Mouse (Mus musculus) 3T3-L1 (cell line): ENCODE measurements at regions not wholly inside any gene's neighbourhood (a gene's known extent, or its start where the extent isn't known, plus 50 kb on each side); places are given as distances from the start of the nearest gene placed in this dataset.
A peak's percentile ranks its signal among the peaks of the same experiment; 100 is the strongest.

Experiments used
- DNase-seq: peaks from one replicate; pipeline ENCODE4 v3.0.0-alpha.2; 2015; ENCODE audit warnings: low read depth, low spot score

DNA sequence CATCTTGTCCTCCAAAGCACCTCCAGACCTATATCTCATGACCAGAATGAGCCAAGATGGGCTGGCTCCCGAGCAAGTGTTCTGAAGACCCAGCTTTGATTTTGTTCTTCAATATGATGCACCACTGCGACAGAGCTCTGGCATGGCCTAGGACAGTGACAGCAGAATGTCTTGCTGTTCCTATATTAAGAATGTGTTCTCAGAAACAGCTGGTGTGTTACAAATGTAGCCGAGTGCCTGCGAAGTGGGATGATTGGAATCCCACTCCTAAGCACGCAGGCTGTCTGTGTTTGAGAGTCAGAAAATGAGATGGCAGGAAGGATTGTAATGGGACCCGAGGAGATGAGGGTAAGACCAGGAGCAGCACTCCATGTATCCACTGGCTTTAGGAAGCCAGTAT, 355.1 kb upstream of the Smarca2 start:
- DNase-seq, result no peak

DNA sequence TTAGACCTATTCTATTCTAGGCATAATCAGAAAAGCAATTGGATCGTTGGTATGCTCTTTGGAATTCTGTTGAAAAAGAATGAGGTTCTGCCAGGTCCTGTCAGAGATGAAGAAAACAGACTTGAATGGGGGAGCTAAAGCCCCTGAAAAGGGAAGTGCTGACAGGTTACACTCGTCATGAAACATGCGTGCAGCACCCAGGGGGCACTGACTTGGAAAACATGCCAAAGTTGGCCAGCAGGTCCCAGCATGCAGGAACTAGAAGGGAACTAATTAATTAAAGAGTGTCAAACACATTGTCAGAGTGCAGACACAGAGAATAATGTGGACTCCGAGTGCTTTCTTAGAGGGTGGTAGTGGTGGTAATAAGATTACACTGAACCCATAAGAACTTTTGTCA, 346.2 kb upstream of the Smarca2 start:
- DNase-seq, result no peak

DNA sequence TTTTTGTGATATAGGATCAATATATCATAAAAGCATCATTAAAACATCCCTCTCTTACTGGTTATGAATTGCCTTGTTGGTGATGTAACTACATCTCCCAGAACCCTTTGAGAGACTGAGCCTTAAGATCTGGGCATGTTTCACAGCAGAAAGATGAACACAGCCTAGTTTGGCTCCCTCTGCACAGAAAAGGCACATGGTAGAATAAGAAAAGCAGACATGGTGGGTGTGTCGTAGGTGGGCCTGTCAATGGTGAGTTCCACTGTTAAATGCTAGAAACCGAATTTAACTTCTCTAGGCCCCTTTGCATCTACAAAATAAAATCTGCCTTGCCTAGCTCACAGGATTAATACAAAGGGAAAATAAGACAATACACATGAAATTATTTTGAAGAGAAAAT, 343.3 kb upstream of the Smarca2 start:
- DNase-seq, result no peak

DNA sequence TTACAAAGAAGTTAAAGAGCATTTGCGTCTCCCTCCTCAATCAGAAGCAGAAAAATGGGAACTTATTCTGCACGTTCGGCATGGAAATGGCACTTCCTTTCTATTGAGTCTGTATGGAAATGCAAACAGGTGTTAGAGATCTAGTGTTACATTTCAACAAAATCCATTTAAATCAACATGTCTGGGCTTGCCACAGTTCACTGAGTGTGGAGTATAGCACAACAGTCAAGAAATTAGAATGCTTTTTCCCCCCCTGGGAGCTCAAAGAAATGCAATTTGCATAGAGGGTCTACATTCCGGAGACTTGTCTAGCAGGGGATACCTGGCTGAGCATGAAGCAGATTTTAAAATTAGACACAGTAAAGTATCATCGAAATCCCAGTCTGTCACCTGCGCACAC, 308.5 kb upstream of the Smarca2 start:
- no peak for DNase-seq

DNA sequence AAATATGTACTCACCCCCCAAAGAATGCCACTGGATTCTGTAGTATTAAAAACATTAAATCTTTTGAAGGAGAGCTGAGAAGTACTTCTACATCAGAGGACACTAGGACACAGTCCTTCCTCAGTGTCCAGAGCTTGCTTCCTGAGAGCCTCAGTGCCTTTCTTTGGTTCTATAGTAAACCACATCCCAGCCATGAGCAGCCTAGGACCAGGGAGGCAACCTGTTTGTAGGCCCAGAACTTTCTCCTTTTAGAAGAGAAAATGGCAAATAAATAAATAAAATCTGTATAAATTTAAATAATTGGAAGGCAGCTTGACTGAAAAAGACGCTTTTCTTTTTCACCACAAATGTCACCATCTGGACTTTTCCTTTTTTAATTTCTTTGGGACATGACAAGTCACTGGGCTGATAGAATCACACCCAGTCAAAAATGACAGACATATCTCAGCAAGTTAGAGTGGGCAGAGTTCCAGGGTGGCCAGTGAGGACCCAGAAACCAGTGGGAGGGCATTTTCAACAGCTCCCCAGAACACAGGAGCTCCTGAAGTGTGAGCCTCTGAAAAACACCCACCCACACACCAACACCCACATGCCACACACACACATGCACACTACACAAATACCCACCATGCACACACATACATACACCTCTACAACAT, 296.2 kb upstream of the Smarca2 start:
- no peak for DNase-seq

DNA sequence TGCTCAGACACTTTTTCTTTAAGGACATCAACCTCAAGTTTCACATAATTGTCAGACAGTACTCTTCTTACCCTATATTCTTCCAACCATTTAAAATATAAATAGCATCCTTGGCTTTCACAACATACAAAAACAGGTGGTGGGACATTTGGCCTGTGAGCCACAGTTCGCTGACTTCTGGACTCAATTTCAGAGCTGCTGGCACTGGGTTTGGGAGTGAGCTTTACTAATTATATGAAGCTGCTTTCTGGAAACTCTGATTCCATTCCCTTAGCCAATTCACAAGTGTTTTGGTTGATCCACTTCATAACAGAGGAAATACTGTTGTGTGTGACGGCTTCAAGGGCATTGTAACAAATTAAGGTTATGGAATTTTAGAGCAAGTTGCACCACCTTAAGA, 285.9 kb upstream of the Smarca2 start:
- DNase-seq, result no peak

DNA sequence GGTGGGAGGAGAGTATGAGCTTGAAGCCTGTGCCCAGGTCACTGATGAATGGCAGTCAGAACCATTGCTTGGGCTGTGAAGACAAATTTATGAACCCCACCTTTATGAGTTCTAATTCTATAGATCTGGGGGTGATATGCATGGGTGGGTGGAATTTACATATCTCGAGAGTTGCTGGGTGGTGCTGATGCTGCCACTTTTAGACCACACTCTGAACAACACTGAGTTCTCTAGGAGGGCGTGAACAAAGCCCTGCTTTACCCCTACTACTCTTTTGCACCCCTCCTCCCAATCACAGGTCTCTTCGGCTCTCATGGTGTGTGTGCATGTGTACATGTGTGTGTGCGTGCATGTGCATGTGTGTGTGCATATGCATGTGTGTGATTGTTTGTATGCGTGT, 281.2 kb upstream of the Smarca2 start:
- DNase-seq, result no peak

DNA sequence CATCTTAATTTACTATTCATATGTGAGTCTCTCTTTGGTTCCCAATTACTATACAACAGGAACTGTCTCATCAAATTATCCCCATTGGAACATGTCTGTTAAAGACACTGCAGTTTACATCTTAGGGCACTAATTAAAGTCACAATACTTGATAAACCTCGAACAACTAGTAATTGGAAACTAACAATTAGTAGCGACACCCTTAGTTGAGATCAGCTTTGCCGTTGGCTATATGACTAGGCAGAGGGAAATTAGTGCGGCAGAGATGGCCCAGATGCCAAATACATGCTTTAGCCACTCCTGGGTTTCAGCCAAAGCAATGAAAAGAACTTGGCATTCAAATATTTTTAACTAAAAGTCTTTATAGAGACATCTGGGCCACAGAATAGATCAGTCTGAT, 265.7 kb upstream of the Smarca2 start:
- DNase-seq, result no peak

DNA sequence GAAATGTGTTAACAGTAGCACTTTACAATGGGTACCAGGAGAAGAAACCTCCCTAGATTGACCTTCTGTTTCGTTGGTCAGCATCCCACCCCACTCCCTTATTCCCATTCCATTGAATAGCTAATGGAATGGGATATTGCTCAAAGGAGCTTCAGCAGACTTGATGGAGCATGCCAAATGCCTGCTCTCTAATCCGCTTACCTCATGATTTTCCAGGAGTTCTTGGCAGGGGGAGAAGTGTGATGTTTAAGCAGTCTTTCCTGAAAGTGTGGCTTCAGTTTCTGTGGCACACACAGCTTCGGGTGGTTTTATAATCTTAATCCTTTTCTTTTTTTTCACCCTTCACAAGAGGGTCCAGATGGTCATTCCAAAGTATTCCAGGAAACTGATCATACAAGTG, 264.7 kb upstream of the Smarca2 start:
- no peak for DNase-seq

DNA sequence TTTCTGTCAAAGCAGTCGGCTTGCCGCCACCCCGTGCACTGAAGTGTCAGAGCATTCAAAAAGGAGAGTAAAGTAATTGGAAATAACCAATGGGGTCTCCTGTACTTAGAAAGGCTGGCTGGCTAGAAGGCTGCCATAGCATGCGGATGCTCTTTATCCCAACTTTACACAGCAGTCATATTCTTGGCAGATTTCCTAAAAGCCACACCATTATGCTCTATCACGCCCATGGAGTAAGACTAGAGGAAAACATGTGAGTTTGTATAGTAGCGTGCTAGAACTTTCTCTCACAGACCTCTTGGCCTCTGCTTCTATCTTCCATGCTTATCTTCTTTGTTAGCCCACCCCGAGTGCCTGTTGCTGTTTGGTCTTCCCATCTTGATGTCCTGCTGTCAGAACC, 249.8 kb upstream of the Smarca2 start:
- no peak for DNase-seq

DNA sequence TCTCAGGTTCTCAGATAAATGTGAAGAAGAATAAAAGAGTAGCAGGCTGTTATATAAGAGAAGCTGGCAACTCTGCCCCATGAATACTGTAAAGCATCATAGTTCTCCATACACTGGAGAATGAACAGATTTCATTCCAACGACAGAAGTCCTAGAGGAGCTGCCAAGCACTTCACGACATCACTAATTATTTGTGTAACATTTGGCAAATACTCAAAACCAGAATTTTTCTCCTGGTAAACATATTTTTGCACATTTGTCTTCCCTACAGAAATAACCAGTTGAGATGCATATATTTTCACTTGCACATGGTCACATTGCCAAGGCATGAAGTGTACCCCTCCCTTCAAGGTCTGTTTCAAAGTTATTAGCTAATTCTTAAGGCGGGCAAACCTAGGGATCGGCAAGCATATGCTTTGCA, 220.9 kb upstream of the Smarca2 start:
- DNase-seq, result no peak

DNA sequence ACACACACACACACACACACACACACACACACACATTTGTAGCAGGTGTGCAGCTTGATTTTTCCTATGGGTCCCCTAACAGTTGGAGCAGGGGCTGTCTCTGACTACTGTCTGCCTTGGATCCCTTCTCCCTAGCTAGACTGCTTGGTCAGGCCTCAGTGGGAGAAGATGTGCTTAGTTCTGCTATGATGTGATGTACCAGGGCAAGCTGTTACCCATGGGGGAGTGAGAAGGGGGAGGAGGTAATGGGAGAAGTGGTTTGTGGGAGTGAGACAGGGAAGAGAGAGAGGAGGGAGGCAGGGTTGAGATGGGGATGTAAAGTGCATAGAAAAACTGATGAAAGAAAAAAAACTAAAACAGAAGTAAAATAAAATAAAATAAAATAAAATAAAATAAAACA, 218.8 kb upstream of the Smarca2 start:
- DNase-seq, result no peak

DNA sequence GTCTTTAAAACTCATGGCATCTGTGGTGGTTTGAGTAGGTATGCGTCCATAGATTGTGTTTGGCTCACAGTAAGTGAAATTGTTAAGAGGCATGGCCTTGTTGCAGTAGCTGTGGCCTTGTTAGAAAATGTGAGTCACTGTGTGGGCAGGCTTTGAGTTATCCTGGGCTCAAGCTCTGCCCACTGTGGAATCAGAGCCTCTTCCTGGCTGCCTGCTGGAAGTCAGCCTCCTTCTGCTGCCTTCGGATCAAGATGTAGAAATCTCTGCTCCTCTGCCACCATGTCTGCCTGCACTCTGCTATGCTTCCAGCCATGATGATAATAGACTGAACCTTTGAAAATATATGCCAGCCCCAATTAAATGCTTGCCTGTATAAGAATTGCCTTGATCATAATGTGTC, 192.2 kb upstream of the Smarca2 start:
- DNase-seq, result no peak

DNA sequence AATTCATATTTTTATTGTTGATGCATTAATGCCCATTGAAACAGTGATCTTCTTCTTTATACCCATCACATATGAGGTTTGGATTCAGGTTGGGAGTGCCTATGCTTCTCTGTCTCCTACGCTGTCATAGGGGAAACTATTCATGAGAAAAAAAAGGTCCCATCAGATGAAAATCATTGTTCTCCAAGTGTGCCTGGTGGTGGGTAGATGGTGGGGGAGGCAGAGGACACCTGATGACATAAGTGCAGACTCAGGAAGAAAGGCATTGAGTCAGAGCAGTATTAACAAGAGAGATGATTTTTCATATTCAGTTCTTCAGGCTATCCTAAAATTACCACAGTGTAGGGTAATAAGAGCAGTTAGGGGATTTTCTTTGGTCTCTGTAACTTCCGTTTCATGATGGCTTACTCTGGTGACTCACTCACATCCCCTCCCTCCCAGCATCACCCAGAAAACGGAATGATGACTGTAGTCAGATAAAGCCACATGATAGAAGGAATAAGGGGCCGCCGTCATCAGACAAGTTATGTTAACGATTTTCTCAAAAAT, 190.3 kb upstream of the Smarca2 start:
- no peak for DNase-seq

DNA sequence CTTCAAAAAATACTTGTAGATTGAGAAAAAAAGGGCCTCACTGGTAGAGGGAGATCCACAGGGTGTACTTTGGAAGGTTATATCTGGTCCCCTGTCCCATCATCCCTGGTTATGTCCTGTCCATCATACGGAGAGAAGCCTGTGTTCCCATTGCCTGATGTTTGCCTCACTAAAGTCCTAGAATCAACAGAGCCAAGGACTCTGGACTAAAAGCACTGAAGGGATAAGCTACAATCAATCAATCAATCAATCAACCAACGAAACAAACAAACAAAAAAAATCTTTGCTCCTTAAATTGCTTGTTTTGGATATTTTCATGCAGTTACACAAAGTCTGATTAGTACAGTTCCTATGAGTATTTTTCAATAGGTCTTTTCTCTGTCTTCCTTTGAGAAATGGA, 185.1 kb upstream of the Smarca2 start:
- no peak for DNase-seq

DNA sequence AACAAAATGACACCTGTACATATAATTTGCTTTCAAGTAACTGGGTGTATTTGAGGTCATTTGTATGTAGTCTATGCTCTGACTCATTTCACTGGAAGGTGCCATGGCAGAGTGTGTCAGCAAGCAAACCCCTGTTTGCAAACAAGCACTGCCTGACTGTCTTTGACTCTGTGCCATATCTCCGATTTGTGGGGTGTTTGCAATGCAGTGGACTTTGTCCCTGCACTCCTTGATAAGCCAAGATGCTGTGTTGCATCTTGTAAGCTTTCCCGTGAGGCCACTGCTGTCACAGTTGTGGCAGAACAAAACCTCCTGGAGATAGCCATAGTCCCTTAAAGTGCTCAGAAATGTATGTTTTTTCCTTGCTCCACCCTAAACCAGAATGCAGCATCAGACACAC, 165.7 kb upstream of the Smarca2 start:
- DNase-seq, result no peak

DNA sequence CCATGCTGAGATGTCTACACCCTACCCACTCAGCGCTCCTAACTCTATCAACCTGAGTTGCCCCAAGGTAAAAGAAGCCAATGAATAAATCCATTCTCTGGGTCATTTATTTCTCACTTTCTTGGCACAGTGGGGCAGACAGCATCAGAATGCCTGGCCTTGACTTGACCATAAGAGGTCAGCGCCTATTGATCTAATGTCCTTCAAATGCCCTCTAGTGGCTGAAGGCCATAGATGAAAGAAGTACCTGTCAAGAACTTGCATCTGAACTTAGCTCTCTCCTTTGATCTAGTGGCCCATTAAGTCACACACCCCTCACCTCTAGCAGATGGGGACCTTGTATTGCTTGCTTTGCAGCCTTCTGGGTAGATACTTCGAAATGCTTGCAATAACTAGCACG, 159.5 kb upstream of the Smarca2 start:
- no peak for DNase-seq

DNA sequence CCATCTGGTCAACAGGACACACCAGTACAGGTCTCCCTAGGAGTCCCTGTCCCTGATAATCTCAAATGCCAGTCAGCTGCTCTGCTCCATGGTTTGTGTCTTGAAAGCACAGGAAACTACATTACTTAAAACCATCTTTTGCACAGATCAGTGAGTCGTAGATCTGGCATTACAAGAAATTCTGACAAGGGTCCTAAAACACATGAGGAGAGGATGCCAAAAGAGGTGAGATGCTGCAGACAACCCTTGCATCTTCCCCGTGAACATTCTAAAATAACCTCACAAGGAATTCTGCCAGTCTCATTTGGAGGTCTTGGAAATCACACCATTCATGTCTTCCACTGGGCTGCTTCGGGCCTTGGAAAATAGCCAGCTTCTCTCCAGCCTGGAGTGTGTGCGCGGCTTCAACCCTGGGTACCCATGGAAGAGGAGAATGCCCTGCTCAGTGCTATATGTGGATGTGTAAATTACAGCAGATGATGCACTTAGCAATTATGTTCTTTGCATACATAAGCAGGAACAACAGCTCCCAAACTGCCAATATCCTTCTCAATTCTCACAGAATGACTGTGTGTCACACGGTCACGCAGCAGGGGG, 157.3 kb upstream of the Smarca2 start:
- DNase-seq, result no peak

DNA sequence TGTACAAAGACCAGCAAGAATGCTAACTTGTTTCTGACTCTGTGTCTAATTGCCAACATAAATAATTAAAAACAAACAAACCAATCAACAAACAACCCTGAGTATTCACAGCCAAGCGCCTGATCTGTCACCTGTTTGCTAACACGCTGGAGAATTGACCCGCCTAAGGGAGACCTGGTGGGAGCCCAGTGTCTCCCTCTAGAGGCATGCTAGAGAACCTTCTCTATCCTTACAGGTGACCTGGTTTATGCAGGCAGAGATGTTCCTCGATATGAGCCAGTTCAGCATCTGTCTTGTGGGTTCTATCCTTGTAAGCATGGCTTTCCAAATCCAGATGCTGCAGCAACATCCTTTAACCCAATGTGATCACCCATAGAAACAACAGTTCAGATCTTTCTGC, 143.1 kb upstream of the Smarca2 start:
- no peak for DNase-seq

DNA sequence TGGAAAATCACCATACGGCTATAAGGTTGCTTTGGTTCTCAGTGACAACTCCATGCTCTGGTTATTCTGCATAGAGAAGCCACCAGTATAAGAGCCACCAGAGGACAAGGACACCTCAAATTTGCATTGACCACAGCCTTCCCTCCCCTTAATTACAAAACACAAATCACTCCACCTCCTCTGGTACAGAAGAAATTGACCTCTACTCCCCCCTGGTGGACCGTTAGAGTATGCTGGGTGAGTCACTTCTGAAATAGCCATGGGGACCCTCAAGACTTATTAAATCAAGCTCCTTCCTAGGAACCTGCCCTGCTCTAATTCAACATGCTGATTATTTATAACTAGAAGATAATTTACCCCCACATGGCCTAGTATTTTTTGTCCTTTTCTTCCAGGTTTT, 139.6 kb upstream of the Smarca2 start:
- DNase-seq, result peak; percentile 6

DNA sequence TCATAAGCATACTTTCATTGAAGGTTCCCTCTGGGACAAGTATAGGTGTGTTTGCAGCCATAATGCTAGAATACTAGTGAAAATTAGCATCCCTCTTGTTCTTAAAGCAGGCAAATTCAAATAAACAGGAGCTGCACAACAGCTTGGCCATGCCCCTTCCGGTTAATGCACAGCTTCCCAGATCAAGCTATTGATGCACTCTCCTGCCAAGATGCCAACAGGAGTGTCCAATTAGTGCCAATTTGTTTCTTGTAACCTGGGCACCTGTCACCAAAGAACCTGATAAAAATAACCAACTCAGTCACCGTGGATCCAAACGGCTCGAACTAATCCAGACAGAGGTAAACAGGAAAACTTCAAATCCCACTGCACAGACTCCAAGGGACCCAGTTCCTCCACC, 138.6 kb upstream of the Smarca2 start:
- no peak for DNase-seq

DNA sequence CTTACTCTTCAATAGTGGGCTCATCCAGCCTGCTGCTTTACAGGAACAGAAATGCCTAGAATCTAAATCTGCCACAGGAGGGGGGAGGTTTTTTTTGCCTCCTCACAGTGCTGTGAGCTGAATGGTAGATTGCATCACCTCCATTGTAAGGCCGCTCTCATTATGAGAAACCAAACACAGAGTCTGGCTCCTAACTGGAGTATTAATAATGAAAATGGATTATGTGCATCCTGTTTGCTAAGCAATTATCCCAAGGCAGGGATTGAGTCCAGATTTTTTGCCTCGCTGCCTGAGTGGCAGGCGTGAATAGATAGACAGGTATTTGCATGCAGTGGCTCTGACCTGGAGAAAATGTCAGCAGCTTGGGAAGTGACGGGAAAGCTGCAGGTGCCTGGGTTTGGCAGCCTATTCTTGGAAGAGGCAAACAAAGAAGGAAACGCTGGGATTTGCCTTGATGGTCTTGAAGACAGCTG, 137.6 kb upstream of the Smarca2 start:
- DNase-seq, result no peak

DNA sequence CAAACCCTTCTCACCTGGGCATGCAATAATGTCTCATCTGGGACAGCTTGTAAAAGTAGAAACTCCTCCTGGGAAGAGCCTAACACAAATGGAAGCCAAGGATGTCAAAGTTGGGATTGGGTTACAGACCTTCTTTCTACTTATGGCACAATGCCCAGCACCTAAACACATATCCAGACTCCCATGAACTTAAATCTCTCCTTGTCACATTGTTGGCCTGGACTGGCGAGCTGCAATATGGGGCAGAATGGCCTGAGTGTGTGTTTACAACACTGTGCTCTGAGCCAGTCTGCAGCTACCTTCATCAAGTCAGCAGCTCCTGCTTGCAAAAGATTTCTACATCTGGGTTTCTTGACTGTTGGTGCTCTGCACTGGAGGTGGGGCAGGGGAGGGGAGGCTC, 132.2 kb upstream of the Smarca2 start:
- no peak for DNase-seq

DNA sequence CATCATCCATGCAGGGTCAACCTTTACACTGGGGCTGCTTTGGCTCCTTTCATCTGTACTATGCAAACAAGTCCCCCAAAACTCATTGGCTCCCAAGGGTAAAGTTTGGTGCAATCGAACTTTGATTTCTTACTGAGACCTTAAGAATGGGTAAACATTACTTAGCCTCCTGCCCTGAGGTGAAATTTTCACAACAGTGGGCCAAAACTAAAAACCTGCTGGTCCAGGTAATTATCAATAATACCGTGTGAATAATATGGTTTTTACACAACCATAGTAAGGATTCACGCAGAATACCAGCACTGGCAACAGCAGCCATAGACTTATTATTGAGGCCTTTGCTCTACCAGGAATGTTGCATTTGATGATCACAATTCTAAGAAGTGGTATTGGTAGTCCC, 131.6 kb upstream of the Smarca2 start:
- DNase-seq, result no peak
